Mouse (Mus musculus) E14TG2a.4 (cell line): Measurements from ENCODE around the gene Gsto1.
A peak's percentile ranks its signal among the peaks of the same experiment; 100 is the strongest.

Experiments used
- H3K27me3 ChIP-seq: 2 replicates; pipeline ENCODE4 v1.6.1; 2014; ENCODE audit warnings: low read length, control low read depth; ENCODE audit not compliant: insufficient read depth
- H3K36me3 ChIP-seq: 2 replicates; pipeline ENCODE4 v1.6.1; 2014; ENCODE audit warnings: low read length, control low read depth; ENCODE audit not compliant: insufficient read depth
- H3K4me1 ChIP-seq: replicated peaks from 2 replicates; pipeline ENCODE4 v1.6.1; 2014; ENCODE audit warnings: low read depth, low read length, control low read depth
- H3K4me3 ChIP-seq: replicated peaks from 2 replicates; pipeline ENCODE4 v1.5.1; 2014; ENCODE audit warnings: mild to moderate bottlenecking, low read length
- H3K9me3 ChIP-seq: 2 replicates; pipeline ENCODE4 v1.6.1; 2014; ENCODE audit warnings: low read length, control low read depth
- CTCF ChIP-seq: conservative IDR thresholded peaks from 2 replicates; pipeline ENCODE4 v1.5.1; 2014; ENCODE audit warnings: low read length
- NANOG ChIP-seq: IDR thresholded peaks from 2 replicates; pipeline ENCODE4 v1.6.1; 2014; ENCODE audit warnings: borderline replicate concordance, low read length, mixed read lengths
- POU5F1 ChIP-seq: IDR thresholded peaks from 2 replicates; pipeline ENCODE4 v1.6.1; 2014; ENCODE audit warnings: low read length, borderline replicate concordance

The Gsto1 gene

GRCm38 (mm10) chr19:47853053-47853452 is 1.7 kb upstream of the Gsto1 start:
- Histone ChIP-seq H3K27me3 (peaks cover 31% of the 10 kb centered on the region), H3K4me1 (peaks cover 14% of the 10 kb centered on the region), H3K4me3 (no peak overlapping the region), H3K9me3 (peaks cover 19% of the 10 kb centered on the region), H3K36me3 (no peaks in the 10 kb centered on the region)
- TF ChIP-seq CTCF (no peak), POU5F1 (no peak), NANOG (no peak)

- H3K9me3 ChIP-seq = peaks cover 17% of the 10 kb centered on the region
- H3K36me3 ChIP-seq = peaks cover 9% of the 10 kb centered on the region
- TF ChIP-seq CTCF (peak; percentile 20), POU5F1 (no peak), NANOG (no peak)
- peaks cover 14% of the 10 kb centered on the region for H3K4me1 ChIP-seq
- peak overlapping the region; percentile 82 for H3K4me3 ChIP-seq
- peaks cover 31% of the 10 kb centered on the region for H3K27me3 ChIP-seq
These were observed 597 bp upstream of the Gsto1 start for GRCm38 (mm10) chr19:47853951-47854795.

DNA sequence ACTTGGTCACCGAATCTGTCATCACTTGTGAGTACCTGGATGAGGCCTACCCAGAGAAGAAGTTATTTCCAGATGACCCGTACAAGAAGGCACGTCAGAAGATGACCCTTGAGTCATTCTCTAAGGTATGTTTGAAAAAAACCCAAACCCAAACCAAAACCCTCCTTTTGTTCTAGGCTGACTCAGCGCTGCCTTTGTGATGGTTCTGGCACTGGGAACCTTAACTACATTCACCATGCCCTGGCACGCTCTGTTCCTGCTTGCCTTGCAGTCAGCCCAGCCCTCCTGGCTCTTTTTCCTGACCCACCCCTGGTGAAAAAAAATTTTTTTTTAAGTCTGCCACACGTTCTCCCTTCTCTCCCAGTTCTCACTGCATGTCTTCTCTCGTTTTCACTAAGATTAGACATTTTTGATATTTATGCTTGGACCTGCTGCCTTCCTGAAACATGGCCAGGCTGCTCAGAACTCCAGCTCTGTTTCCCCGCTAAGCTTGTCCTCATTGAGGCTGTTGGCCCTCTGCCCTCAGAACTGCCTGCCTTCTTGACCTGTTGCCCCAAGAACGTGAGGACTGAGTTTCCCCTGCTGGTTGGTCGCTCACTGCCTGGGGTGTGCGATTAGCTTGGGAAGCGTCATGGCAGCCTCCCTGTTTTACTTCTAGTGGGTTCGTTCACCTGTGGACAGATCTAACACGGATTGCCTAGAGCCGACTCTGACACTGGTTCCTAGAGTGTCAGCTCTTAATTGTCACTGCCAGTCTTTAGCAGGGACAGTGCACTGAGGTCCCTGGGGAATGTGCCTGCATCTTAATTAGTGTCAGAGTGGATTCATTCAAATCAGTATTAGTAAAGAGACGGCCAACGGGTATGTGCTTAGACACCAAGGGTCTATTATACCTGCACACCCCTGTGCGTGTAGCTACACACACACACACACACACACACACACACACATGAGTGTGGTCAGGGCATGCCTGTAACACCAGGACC is 3.5 kb downstream of the Gsto1 start:
- Histone ChIP-seq H3K36me3 (peaks cover 25% of the 10 kb centered on the region), H3K27me3 (peaks cover 29% of the 10 kb centered on the region), H3K4me1 (peaks cover 14% of the 10 kb centered on the region), H3K4me3 (no peak overlapping the region), H3K9me3 (no peaks in the 10 kb centered on the region)
- no peak for TF ChIP-seq POU5F1
- TF ChIP-seq NANOG = no peak
- TF ChIP-seq CTCF = no peak

DNA sequence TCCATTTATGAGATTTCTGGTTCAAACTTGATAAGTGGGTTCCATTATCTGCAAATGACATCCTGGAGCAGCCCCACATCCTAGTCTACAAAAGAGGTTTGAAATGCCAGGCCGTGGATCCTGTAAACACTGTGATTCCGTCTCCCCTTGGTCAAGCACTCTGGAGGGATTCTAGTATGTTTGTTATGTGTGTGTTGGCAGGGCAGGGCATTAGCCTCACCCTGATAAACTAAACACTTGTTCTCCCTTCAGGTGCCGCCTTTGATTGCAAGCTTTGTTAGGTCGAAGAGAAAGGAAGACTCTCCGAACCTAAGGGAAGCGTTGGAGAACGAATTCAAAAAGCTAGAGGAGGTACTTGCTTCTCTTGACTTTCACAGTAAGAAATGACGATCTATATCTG is 4.4 kb downstream of the Gsto1 start:
- Histone ChIP-seq H3K4me1 (peaks cover 14% of the 10 kb centered on the region), H3K27me3 (peaks cover 24% of the 10 kb centered on the region), H3K9me3 (peaks cover under 1% of the 10 kb centered on the region; the same call in 1 of the 2 replicates), H3K4me3 (no peak overlapping the region), H3K36me3 (peaks cover 25% of the 10 kb centered on the region)
- no peak for TF ChIP-seq POU5F1
- no peak for TF ChIP-seq CTCF
- TF ChIP-seq NANOG = no peak

DNA sequence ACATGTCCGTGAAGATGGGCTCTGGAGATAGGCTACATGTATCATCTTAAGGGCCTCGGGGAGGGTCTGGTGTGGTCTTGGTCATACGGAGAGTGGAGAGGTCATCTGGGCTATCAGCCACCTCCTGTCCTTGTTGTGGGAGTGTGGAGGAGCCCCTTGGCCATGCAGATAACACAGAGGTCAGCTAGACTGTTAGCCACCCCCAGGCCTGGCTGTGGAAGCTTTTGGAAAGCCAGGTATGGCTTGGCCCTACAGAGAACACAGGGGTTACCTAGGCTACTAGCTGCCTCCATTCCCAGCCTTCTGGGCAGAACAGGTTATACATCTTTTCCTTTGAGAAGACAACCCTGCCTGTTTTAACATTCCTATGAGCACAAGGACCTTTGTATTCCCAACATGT is 7.8 kb downstream of the Gsto1 start:
- Histone ChIP-seq H3K27me3 (peaks cover 10% of the 10 kb centered on the region), H3K36me3 (peaks cover 25% of the 10 kb centered on the region), H3K4me3 (no peak overlapping the region), H3K4me1 (no peaks in the 10 kb centered on the region), H3K9me3 (peaks cover 2% of the 10 kb centered on the region; the same call in 1 of the 2 replicates)
- no peak for TF ChIP-seq NANOG
- no peak for TF ChIP-seq CTCF
- no peak for TF ChIP-seq POU5F1

- TF ChIP-seq POU5F1 (no peak), CTCF (no peak), NANOG (no peak)
- no peaks in the 10 kb centered on the region for H3K4me1 ChIP-seq
- peaks cover 17% of the 10 kb centered on the region for H3K36me3 ChIP-seq
- H3K27me3 ChIP-seq = peaks cover 15% of the 10 kb centered on the region
- H3K9me3 ChIP-seq = peaks cover 2% of the 10 kb centered on the region; the same call in 1 of the 2 replicates
- no peak overlapping the region for H3K4me3 ChIP-seq
These were observed 9.3 kb downstream of the Gsto1 start for GRCm38 (mm10) chr19:47864051-47864450.

- Histone ChIP-seq H3K4me1 (no peaks in the 10 kb centered on the region), H3K36me3 (peaks cover 10% of the 10 kb centered on the region), H3K4me3 (peak overlapping the region; percentile 82), H3K9me3 (peaks cover 2% of the 10 kb centered on the region; the same call in 1 of the 2 replicates), H3K27me3 (peaks cover 17% of the 10 kb centered on the region)
- TF ChIP-seq CTCF (no peak), POU5F1 (no peak), NANOG (no peak)
These were observed 10.0 kb downstream of the Gsto1 start for GRCm38 (mm10) chr19:47864721-47865120.

DNA sequence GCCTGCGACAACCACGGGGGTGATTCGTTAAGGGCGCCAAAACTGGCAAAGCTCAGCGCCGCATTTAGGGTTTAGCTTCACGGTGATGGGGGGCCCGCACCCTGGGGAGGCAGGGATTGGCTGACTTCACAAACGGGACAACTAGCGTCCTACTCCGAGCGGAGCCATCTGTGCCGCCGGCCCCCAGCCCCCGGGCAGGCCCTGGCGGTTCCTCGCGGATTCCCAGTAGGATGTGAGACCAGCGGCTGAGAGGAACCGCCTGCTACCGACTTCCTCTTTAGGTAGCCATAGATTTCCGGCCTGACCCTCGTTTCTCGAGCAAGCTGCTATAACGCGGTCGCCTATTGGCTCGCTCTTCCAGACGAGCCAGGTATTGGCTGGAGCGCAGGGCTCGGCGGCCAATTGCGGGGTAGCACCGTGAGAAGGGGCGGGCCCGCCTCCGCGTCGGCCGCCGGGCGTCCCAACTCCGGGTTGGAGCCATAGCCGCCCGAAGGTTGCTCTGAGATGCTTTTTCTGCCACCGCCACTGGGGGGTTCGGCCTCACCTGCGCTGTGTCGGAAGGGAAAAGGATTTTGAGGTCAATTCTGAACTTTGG is 10.7 kb downstream of the Gsto1 start, which contains the start of gene Gsto2:
TSS of gene Gsto2 (plus strand) at position 182 of the 595 bp plus-strand sequence.
- H3K4me3 ChIP-seq = peak within 1 kb of the TSS; percentile 82
- H3K4me1 ChIP-seq = no peaks in the 10 kb centered on the region
- peaks cover 22% of the 10 kb centered on the region for H3K27me3 ChIP-seq
- no peak for TF ChIP-seq POU5F1
- TF ChIP-seq NANOG = no peak
- 0 out of 2 replicates have a peak, but pooled peaks have one; percentile 4 for TF ChIP-seq CTCF
- H3K9me3 ChIP-seq = peaks cover 2% of the 10 kb centered on the region; the same call in 1 of the 2 replicates
- 0 out of 2 replicates have a peak, but pooled peaks cover 4% of the 10 kb centered on the region for H3K36me3 ChIP-seq
